Mouse (Mus musculus): ENCODE data around the gene Ccnjl.

- TF ChIP-seq CTCF (IDR thresholded peaks at IDR 0.05; ENCODE audit: control insufficient read depth, insufficient read depth, low read length) (no peak), POLR2A (IDR thresholded peaks at IDR 0.05; ENCODE audit: borderline replicate concordance, control insufficient read depth, low read depth, low read length) (no peak)
Observed at GRCm38 (mm10) chr11:43509878-43510277, 18.7 kb upstream of the Ccnjl start.
